Mouse (Mus musculus): ENCODE measurements around the gene Soga1.

- TF ChIP-seq CTCF (IDR thresholded peaks at IDR 0.05; ENCODE audit: insufficient read depth, low read depth, low read length) = no peak
- TF ChIP-seq POLR2A (IDR thresholded peaks at IDR 0.05; ENCODE audit: insufficient read depth, low read depth, low read length) = no peak
Observed at GRCm38 (mm10) chr2:157053124-157053523, 25.9 kb downstream of the Soga1 start.
